Mouse (Mus musculus) liver, embryonic 12.5 days (tissue): ENCODE measurements at regions not wholly inside any gene's neighbourhood (a gene's known extent, or its start where the extent isn't known, plus 50 kb on each side); places are given as distances from the start of the nearest gene placed in this dataset.

Experiments used
- ATAC-seq: fragments of 200-750 bp; cut with Nextera tagmentation; 2 replicates; pipeline ENCODE4 v1.8.0; 2017; ENCODE audit warnings: moderate number of reproducible peaks, mild to moderate bottlenecking, moderate library complexity
- H3K27ac ChIP-seq: fragments of 300-500 bp; sonication (generic); 2 replicates; pipeline ENCODE4 v1.5.1; 2016; ENCODE audit warnings: mild to moderate bottlenecking
- H3K27me3 ChIP-seq: fragments of 300-500 bp; sonication (generic); replicated peaks from 2 replicates; pipeline ENCODE4 v1.6.1; 2016; ENCODE audit warnings: mild to moderate bottlenecking, moderate library complexity
- H3K36me3 ChIP-seq: fragments of 300-500 bp; sonication (generic); 2 replicates; pipeline ENCODE4 v1.6.1; 2016; ENCODE audit warnings: mild to moderate bottlenecking, moderate library complexity
- H3K4me1 ChIP-seq: fragments of 300-500 bp; sonication (generic); 2 replicates; pipeline ENCODE4 v1.6.1; 2016
- H3K4me2 ChIP-seq: fragments of 300-500 bp; sonication (generic); 2 replicates; pipeline ENCODE4 v1.6.1; 2016; ENCODE audit warnings: mild to moderate bottlenecking, moderate library complexity
- H3K4me3 ChIP-seq: fragments of 300-500 bp; sonication (generic); 2 replicates; pipeline ENCODE4 v1.5.1; 2016; ENCODE audit warnings: mild to moderate bottlenecking, moderate library complexity
- H3K9ac ChIP-seq: fragments of 300-500 bp; sonication (generic); 2 replicates; pipeline ENCODE4 v1.6.1; 2016; ENCODE audit warnings: mild to moderate bottlenecking, moderate library complexity
- H3K9me3 ChIP-seq: fragments of 300-500 bp; sonication (generic); replicated peaks from 2 replicates; pipeline ENCODE4 v1.6.1; 2016; ENCODE audit warnings: mild to moderate bottlenecking, moderate library complexity
- WGBS: fragments of 180-500 bp; shearing (Covaris S2); methylation state at CpG from one replicate; pipeline ENCODE4 v1.1.7; 2016; ENCODE audit not compliant: insufficient replicate concordance; 5-methylcytosine and 5-hydroxymethylcytosine counted together

DNA sequence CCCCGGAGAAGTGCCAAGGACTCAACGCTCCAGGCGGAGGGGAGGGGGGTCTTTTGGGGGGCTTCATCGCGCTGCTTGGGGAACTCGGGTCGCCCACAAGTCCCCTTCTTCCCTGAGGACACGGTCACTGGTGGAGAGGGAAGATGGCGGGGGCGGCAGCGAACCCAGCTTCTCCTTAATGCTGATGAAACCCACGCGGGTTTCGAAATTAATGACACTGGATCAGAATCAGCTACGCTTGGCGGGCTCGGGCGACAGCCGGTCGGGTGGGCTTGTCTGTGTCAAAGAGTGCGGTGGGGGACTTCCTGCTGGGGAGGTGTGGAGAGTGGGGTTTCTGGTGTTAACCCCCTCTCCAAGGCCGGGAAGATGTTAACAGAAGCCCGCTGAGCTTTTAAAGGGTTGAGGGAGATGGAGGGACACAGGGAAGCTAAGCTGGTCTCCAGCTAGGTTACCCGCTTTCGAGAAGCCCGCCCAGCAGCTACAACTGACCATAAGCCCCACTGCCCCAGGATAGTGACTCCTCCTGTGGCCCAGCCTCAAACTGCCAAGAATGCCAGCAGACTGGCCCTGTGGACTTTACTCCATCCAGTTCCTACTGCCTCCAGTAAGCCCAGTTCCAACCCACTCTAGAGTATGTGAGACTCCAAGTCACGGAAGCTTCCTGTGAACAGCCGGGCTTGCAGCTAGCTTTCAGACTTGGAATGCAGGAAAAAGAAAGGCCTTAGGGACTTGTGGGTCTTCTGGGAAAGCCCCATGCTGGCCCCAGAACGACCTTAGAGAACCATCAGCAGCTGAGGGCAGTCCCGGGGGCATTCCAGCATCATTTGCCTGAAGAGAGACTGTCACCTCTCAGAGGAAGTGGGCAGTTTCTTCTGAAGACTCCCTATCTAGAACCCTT is 337.7 kb downstream of the H2al1j start:
- H3K9ac ChIP-seq, result peak overlapping the region; percentile 81
- peak overlapping the region; percentile 86 for H3K4me2 ChIP-seq
- no peaks in the 10 kb centered on the region for H3K36me3 ChIP-seq
- peak overlapping the region; percentile 77 for H3K27ac ChIP-seq
- WGBS, result 9% methylated on average over 27 of the region's 30 CpGs
- no peaks in the 10 kb centered on the region for H3K9me3 ChIP-seq
- peak overlapping the region; percentile 64 for H3K4me3 ChIP-seq
- no peak for ATAC-seq
- peaks cover 50% of the 10 kb centered on the region for H3K27me3 ChIP-seq
- H3K4me1 ChIP-seq, result peaks cover 32% of the 10 kb centered on the region

- ATAC-seq, result no peak
- Histone ChIP-seq H3K4me1 (peaks cover 36% of the 10 kb centered on the region), H3K4me2 (peak overlapping the region; percentile 28; the same call in 1 of the 2 replicates), H3K27me3 (peaks cover 43% of the 10 kb centered on the region), H3K9me3 (no peaks in the 10 kb centered on the region), H3K9ac (no peak overlapping the region), H3K27ac (no peak overlapping the region), H3K36me3 (no peaks in the 10 kb centered on the region), H3K4me3 (no peak overlapping the region)
- 26% methylated on average over 6 of the region's 15 CpGs for WGBS
These were observed 338.9 kb downstream of the H2al1j start for GRCm38 (mm10) chrX:11666517-11666916.

DNA sequence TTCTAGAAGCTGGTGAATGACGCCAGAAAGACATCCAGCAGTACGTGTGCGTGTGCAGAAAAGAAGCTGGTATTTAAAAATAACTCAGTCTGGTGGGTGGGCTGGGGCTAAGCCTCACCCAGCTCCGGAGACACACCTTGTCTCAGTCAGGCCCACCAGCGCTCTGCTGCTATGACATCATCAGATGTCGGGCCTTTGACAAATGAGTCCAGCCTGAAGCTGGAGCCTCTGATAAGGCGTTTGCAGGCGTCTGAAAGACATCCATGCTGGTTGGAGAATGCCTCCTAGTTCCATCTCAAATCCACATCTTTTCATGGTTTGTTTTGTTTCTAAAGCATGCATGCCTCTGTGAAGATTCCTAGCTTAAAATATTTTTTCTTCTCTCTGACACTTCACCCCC is 344.2 kb downstream of the H2al1j start:
- peaks cover 7% of the 10 kb centered on the region for H3K4me1 ChIP-seq
- H3K9ac ChIP-seq, result no peak overlapping the region
- H3K27ac ChIP-seq, result no peak overlapping the region
- WGBS, result 13% methylated on average over 8 of the region's 8 CpGs
- H3K4me3 ChIP-seq, result no peak overlapping the region
- peak; percentile 47; the same call in 1 of the 2 replicates for ATAC-seq
- H3K27me3 ChIP-seq, result peaks cover under 1% of the 10 kb centered on the region; the same call in 1 of the 2 replicates
- no peaks in the 10 kb centered on the region for H3K36me3 ChIP-seq
- no peaks in the 10 kb centered on the region for H3K9me3 ChIP-seq
- 0 out of 2 replicates have a peak overlapping the region, but pooled peaks have one; percentile 10 for H3K4me2 ChIP-seq

DNA sequence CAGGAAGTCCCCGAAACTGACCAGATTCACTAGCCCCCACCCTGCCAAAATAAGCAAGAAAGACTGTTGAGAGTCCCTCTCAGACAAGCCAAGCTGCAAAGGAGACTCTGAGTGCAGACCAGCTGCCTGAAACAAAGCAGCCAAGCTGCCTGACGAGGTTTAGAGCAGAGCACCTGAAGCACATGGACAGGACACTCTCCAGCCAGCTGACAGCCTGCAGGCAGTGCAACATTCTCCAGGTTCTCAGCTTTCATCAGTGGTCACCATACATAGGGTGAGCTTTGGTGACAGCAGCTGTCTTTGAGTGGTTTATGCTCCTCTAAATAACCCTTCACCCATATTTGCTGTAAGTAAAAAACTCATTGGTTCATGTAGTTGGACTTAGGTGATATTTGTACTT is 350.5 kb downstream of the H2al1j start:
- WGBS, result 58% methylated on average over 2 of the region's 2 CpGs
- no peak overlapping the region for H3K4me3 ChIP-seq
- H3K27ac ChIP-seq, result no peak overlapping the region
- no peaks in the 10 kb centered on the region for H3K9me3 ChIP-seq
- ATAC-seq, result no peak
- H3K27me3 ChIP-seq, result no peaks in the 10 kb centered on the region; the same call in none of the 2 replicates
- no peak overlapping the region for H3K9ac ChIP-seq
- H3K36me3 ChIP-seq, result no peaks in the 10 kb centered on the region
- no peaks in the 10 kb centered on the region for H3K4me1 ChIP-seq
- no peak overlapping the region for H3K4me2 ChIP-seq

DNA sequence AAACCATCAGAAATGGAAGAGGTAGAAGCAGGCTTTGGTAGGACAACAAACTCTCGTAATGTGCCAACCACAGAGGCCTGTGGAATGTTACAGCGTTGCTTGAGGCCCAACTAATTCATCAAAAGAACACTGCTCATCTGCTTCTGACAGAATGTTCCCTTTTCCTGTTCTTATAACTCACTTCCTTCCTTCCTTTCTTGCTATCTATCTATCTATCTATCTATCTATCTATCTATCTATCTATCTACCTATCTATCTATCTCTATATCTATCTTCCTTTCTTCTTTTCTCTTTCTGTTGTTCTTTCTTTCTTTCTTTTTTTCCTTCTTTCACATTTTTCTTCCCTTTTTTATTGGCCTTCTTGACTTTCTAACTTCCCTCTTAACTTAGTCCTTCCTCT is 353.7 kb downstream of the H2al1j start:
- Histone ChIP-seq H3K27me3 (no peaks in the 10 kb centered on the region; the same call in 1 of the 2 replicates), H3K4me2 (no peak overlapping the region), H3K9me3 (no peaks in the 10 kb centered on the region), H3K36me3 (no peaks in the 10 kb centered on the region), H3K4me3 (no peak overlapping the region), H3K9ac (no peak overlapping the region), H3K4me1 (no peaks in the 10 kb centered on the region), H3K27ac (no peak overlapping the region)
- no peak for ATAC-seq
- 42% methylated on average over 2 of the region's 2 CpGs for WGBS

DNA sequence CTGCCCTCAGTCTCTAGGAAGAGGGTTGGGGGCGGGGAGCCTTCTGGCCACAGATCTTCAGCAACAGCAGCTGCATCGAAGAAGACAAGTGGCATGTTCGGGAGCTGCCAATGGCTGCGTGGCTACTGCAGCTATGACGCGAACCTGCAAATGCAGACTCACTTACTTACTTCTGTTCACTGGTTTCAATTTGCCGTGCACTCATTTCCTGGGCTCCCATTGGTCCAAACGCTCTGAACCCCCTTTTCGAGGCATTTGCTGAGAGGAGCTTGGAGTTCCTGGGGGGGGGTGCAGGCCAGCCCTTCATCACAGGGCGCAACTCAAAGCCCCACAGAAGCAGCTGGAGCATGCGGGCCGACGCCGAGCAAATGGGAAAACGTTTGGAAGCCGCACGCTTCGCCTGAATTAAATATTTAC is 362.4 kb downstream of the H2al1j start:
- H3K27ac ChIP-seq, result no peak overlapping the region
- H3K36me3 ChIP-seq, result no peaks in the 10 kb centered on the region

GRCm38 (mm10) chrX:11690446-11690845 is 362.8 kb downstream of the H2al1j start:
- Histone ChIP-seq H3K4me3 (no peak overlapping the region), H3K9ac (no peak overlapping the region), H3K9me3 (no peaks in the 10 kb centered on the region), H3K27me3 (no peaks in the 10 kb centered on the region; the same call in 1 of the 2 replicates), H3K36me3 (no peaks in the 10 kb centered on the region), H3K4me1 (peaks cover 14% of the 10 kb centered on the region), H3K4me2 (no peak overlapping the region), H3K27ac (no peak overlapping the region)
- ATAC-seq, result no peak
- whole genome bisulfite sequencing, result 47% methylated on average over 5 of the region's 5 CpGs

More for the DNA sequence above, 362.4 kb downstream of the H2al1j start:
- no peaks in the 10 kb centered on the region; the same call in 1 of the 2 replicates for H3K27me3 ChIP-seq
- no peak for ATAC-seq
- WGBS, result 59% methylated on average over 18 of the region's 18 CpGs
- peaks cover 12% of the 10 kb centered on the region for H3K4me1 ChIP-seq
- H3K9me3 ChIP-seq, result no peaks in the 10 kb centered on the region
- H3K9ac ChIP-seq, result no peak overlapping the region
- H3K4me2 ChIP-seq, result peak overlapping the region; percentile 20; the same call in 1 of the 2 replicates
- no peak overlapping the region for H3K4me3 ChIP-seq

- H3K36me3 ChIP-seq, result no peaks in the 10 kb centered on the region
- peaks cover 18% of the 10 kb centered on the region for H3K4me1 ChIP-seq
- H3K27me3 ChIP-seq, result no peaks in the 10 kb centered on the region
- no peak overlapping the region for H3K9ac ChIP-seq
- ATAC-seq, result no peak
- H3K4me3 ChIP-seq, result no peak overlapping the region
- no peak overlapping the region for H3K27ac ChIP-seq
- WGBS, result 44% methylated on average over 4 of the region's 4 CpGs
- no peaks in the 10 kb centered on the region for H3K9me3 ChIP-seq
- H3K4me2 ChIP-seq, result no peak overlapping the region
These were observed 363.4 kb downstream of the H2al1j start for GRCm38 (mm10) chrX:11691019-11691418.

DNA sequence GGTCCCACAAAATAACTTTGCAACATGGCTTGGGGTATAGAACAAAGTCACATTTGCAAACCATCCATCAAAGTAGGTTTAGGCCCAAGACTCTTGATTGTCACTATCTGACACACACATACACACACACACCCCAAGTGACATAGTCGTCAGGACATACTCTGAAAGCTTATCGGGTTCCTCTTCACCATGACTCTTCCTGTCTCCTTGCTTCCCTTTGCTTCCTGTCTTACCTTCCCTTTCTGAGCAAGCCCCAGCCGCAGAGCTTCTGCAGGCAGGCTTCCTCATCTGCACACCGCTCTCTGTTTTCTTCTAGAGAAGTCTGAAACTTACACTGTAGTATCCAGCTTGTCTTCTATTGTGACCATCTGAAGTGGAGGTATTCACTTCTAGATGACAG is 368.9 kb downstream of the H2al1j start:
- WGBS, result 36% methylated on average over 4 of the region's 4 CpGs
- peaks cover 27% of the 10 kb centered on the region for H3K4me1 ChIP-seq
- H3K36me3 ChIP-seq, result no peaks in the 10 kb centered on the region
- no peak overlapping the region for H3K4me2 ChIP-seq
- 0 out of 2 replicates have a peak, but pooled peaks cover 4% of the 10 kb centered on the region for H3K27me3 ChIP-seq
- H3K9ac ChIP-seq, result no peak overlapping the region
- no peak overlapping the region for H3K27ac ChIP-seq
- H3K9me3 ChIP-seq, result no peaks in the 10 kb centered on the region
- ATAC-seq, result peak; percentile 80
- H3K4me3 ChIP-seq, result no peak overlapping the region

DNA sequence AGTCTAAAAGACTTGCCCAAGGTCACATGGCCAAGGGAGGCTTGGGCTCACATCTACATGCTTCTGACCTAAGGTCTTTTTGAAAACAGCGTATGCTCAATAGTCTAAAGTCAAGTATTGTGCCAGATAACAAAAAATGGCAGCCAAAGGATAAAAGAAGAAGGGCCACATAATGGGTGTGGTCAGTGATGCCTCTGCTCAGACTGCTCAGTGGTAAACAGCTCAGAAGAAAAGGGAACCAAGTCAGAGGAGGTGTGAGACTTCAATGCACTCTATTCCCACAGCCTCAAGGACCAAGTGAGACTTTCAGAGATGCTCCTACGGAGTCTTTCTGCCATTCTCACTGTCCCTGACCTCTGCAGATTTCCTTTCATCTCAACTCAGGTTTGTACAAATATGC is 373.5 kb downstream of the H2al1j start:
- ATAC-seq, result no peak
- Histone ChIP-seq H3K4me3 (no peak overlapping the region), H3K27me3 (0 out of 2 replicates have a peak, but pooled peaks cover 4% of the 10 kb centered on the region), H3K9ac (no peak overlapping the region), H3K4me1 (peaks cover 13% of the 10 kb centered on the region), H3K36me3 (no peaks in the 10 kb centered on the region), H3K4me2 (no peak overlapping the region), H3K27ac (no peak overlapping the region), H3K9me3 (no peaks in the 10 kb centered on the region)
- 48% methylated on average over 2 of the region's 2 CpGs for WGBS

- Histone ChIP-seq H3K27ac (no peak overlapping the region), H3K36me3 (no peaks in the 10 kb centered on the region), H3K4me2 (no peak overlapping the region), H3K9ac (no peak overlapping the region), H3K27me3 (0 out of 2 replicates have a peak, but pooled peaks cover 17% of the 10 kb centered on the region), H3K9me3 (no peaks in the 10 kb centered on the region), H3K4me3 (no peak overlapping the region), H3K4me1 (no peaks in the 10 kb centered on the region)
- ATAC-seq, result no peak
- WGBS, result 61% methylated on average over 6 of the region's 6 CpGs
These were observed 378.4 kb downstream of the H2al1j start for GRCm38 (mm10) chrX:11705851-11706557.

- H3K9ac ChIP-seq, result no peak overlapping the region
- H3K4me1 ChIP-seq, result no peaks in the 10 kb centered on the region
- H3K27ac ChIP-seq, result no peak overlapping the region
- 0 out of 2 replicates have a peak, but pooled peaks cover 17% of the 10 kb centered on the region for H3K27me3 ChIP-seq
- no peak overlapping the region for H3K4me3 ChIP-seq
- H3K36me3 ChIP-seq, result no peaks in the 10 kb centered on the region
- no peak overlapping the region for H3K4me2 ChIP-seq
- WGBS, result 66% methylated on average over 6 of the region's 6 CpGs
- H3K9me3 ChIP-seq, result no peaks in the 10 kb centered on the region
- ATAC-seq, result no peak
These were observed 379.7 kb downstream of the H2al1j start for GRCm38 (mm10) chrX:11707330-11707729.
